Mouse (Mus musculus): ENCODE measurements at regions not wholly inside any gene's neighbourhood (a gene's known extent, or its start where the extent isn't known, plus 50 kb on each side); places are given as distances from the start of the nearest gene placed in this dataset.

DNA sequence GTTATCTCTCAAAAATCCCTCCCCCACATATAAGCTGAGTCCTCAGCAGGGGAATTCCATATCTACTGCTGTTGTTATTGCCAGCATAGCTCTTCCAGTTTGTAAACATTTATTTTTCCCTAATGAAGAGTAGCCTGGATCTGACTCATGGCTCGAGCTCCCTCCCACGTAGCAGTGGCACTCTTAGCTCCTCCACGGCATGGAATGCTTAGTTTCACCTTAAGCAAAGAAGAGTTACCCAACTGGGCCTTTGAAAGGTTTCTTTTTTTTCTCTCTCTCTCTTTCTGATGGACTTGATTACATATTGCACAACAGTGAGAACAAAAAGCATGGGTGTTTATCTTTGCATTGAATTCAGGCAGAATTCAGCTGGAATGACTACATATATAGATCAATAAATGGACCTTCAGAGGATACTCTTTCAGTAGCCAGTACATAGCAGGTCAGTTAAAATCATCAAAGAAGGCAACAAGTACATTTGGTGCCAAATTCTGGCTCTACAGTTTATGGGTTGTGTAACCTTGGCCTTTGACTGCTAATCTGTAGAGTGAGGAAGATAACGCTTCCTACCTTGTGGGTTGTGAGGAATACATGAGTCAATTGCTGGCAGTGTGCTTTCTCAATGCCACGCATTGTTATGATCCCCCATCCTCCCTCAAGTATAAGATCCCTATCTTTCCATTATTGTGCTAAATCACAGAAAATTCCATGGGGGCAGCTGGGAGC lies 126.2 kb upstream of the Acsl4 start:
- DNase-seq = no peak
- TF ChIP-seq CTCF (IDR thresholded peaks at IDR 0.05) = no peak
- H3K27ac ChIP-seq = no peak overlapping the region
- no peak overlapping the region for H3K4me3 ChIP-seq
- intact Hi-C loops (cut with DNase I) = no loop called here

DNA sequence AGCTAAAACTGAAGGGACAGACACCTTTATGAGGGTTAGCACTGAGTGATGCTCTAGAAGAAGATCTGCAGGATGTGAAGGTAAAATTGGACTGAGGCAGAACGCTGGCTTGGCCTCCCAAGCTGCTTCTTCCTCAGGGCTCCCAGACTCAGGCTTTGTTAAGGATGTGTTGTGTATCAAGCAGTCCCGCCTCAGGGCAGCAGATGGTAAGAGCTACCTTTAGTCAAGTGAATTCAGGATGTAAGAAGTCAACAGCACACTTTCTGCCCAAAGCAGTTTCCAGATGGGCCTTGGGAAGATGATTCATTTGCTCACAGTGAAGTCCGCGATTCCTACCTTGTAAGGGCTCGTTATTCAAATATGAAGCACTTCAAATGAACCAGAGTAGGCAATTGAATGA lies 126.9 kb upstream of the Acsl4 start:
- DNase-seq = no peak
- no peak for TF ChIP-seq CTCF (IDR thresholded peaks at IDR 0.05)
- Histone ChIP-seq H3K27ac (no peak overlapping the region), H3K4me3 (no peak overlapping the region)
- intact Hi-C loops (cut with DNase I) = no loop called here

DNA sequence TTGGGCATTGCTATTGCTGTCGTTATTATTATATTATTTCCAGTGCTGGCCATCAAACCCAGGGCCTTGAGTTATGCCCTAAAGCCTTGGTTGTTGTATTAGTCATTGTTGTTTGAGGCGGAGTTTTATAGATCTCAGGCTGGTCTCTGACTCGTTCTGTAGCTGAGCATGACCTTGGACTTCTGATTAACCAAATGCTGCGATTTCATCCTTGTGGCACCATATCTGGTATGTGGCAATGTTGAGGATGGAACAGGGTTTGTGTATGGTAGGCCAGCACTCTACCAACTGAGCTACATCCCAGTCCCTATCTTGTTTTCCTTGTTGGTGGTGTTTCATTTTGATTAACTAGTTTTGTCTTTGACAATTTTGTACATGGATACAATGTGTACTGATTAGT lies 130.7 kb upstream of the Acsl4 start:
- Histone ChIP-seq H3K27ac (no peak overlapping the region), H3K4me3 (no peak overlapping the region)
- DNase-seq = no peak
- intact Hi-C loops (cut with DNase I) = no loop called here
- no peak for TF ChIP-seq CTCF (IDR thresholded peaks at IDR 0.05)

DNA sequence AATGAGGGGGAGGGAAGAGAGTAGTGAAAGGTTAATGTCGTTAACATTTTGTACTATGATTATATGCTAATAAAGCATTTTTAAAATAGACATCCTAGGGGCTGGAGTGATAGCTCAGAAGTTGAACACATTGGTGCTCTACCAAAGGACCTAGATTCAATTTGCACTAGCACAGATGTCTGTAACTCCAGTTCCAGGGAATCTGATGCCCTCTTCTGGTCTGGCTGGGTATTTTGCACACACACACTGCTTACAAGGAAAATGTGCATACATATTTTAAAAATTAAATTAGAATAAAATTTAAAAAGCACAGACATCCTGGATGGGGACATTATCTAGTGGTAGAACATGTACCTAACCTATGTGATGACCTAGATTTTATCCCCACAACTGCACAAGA lies 136.6 kb upstream of the Acsl4 start:
- DNase-seq = peak; percentile 36
- intact Hi-C loops (cut with DNase I) = loop anchor here (5.0 kb wide), 1 partner anchor 155 kb away; no protein-coding TSS in a partner anchor
- Histone ChIP-seq H3K4me3 (no peak overlapping the region), H3K27ac (no peak overlapping the region)
- peak; percentile 62 for TF ChIP-seq CTCF (IDR thresholded peaks at IDR 0.05)

DNA sequence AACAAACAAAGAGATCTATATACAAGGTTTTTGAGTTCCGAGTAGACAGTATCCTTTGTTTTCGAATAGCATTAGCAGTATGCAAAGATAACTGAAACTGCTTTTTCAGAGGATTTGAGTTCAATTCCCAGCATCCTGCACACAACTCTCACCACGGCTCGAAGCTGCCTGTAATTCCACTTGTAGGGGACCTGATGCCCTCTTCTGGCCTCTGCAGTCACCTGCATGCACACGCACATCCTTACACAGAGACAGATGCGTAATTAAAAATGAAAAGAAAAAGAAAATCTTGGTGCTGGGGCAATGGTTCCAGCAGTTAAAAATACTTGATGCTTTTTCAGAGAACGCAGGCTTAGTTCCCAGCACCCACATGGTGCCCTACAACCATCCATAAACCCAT lies 139.6 kb upstream of the Acsl4 start:
- DNase-seq = no peak
- intact Hi-C loops (cut with DNase I) = loop anchor here (5.0 kb wide), 1 partner anchor 158 kb away; no protein-coding TSS in a partner anchor
- no peak overlapping the region for H3K4me3 ChIP-seq

DNA sequence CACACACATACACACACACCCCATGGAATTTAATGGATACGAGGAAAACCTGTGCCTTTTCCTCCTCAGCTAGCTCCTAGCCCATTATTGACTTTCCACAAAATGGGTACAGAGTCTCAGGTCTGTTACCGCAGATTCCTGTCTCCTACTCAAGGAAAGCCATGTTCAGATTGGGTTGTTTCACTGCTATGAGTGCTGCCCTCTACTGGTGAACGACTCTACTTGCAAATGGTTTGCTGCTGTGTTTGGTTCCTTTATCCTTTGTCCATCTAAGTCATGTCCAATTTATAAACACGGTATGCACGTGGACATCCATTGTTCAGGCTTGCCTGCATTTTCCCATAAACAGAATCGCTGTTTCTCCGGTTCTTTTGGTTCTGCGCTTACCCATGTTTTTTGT lies 144.4 kb upstream of the Acsl4 start:
- intact Hi-C loops (cut with DNase I) = loop anchor here (5.0 kb wide), 1 partner anchor 207 kb away; no protein-coding TSS in a partner anchor
- Histone ChIP-seq H3K4me3 (no peak overlapping the region), H3K27ac (no peak overlapping the region)
- TF ChIP-seq CTCF (IDR thresholded peaks at IDR 0.05) = peak; percentile 78
- DNase-seq = no peak

More for the DNA sequence above, 139.6 kb upstream of the Acsl4 start:
- H3K27ac ChIP-seq = no peak overlapping the region
- TF ChIP-seq CTCF (IDR thresholded peaks at IDR 0.05) = peak; percentile 41; the same call in 1 of the 2 replicates

DNA sequence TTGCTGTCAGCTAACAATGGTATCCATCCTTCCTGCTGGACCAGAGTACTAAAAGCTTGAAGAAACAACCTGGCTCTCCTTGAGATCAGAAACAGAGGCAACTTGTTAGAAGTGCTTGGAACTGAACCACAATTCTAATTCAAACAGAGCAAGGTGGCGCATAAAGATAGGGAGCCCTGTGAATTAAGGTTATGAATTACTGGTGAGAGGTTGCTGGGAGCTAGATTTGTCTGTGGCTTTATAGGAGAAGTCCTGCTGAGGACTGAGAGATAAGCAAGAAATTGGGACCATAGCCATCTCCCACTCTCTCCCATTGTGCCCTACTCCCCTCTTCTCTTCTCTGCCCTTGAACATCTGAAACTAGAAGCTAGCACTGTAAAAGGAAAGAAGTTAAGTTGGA lies 145.2 kb upstream of the Acsl4 start:
- TF ChIP-seq CTCF (IDR thresholded peaks at IDR 0.05) = no peak
- Histone ChIP-seq H3K4me3 (no peak overlapping the region), H3K27ac (no peak overlapping the region)
- intact Hi-C loops (cut with DNase I) = loop anchor here (5.0 kb wide), 1 partner anchor 208 kb away; no protein-coding TSS in a partner anchor
- no peak for DNase-seq

DNA sequence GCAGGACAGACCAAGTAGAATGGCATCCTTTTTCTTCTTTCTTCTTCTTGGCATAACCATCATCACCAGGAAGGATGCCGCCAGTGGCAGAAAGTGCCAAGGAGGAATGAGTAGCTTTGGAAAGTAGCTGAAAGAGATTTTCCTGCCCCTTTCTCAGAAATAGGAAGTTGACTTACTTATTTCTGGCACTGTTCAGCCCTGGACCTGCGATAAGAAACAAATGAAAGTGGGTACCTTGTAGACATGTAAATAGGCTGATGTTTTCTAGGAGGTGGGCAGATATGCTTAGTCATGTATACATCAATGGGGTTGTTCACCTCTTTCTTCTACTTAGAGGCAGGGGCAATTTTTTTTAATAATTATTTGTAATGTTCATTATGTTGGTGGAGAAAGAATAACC lies 145.3 kb upstream of the Tmem164 start:
- no peak for TF ChIP-seq CTCF (IDR thresholded peaks at IDR 0.05)
- H3K27ac ChIP-seq = no peak overlapping the region
- DNase-seq = no peak
- intact Hi-C loops (cut with DNase I) = loop anchor here (5.0 kb wide), 1 partner anchor 209 kb away; no protein-coding TSS in a partner anchor
- H3K4me3 ChIP-seq = no peak overlapping the region

DNA sequence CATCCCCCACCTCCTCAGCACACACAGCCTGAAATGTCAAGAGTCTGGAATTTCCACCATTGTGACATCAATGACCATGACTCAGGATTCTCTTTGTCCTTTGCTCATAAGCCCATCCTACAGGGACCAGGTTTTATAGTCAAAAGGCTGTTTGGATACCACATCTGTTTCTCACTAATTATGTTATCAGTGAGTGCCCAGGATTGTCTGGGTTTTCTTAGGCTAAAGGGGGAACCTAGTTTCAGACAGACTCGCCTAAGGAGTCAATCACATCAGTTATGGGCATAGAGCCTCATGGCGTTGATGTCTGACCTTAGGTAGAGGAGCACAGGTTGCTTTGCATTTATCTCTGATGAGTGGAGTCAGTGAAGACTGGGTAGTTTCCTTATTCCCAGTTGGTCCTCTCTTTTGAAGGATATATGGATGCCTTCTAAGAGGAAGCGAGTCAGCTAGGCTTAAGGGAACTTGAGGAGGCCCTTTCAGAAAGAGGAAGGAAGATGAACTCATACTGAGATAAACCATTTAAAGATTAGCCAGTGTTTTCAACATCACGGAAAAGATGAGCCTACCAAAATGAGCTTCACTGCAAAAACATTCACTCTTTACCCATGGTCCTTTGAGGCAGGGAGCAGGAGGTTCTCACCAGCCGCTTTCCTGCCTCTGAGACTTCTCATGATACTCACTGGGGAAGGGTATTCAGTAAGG lies 143.8 kb upstream of the Tmem164 start:
- DNase-seq = no peak
- TF ChIP-seq CTCF (IDR thresholded peaks at IDR 0.05) = no peak
- Histone ChIP-seq H3K4me3 (no peak overlapping the region), H3K27ac (no peak overlapping the region)
- intact Hi-C loops (cut with DNase I) = loop anchor here (5.0 kb wide), 1 partner anchor 210 kb away; no protein-coding TSS in a partner anchor

DNA sequence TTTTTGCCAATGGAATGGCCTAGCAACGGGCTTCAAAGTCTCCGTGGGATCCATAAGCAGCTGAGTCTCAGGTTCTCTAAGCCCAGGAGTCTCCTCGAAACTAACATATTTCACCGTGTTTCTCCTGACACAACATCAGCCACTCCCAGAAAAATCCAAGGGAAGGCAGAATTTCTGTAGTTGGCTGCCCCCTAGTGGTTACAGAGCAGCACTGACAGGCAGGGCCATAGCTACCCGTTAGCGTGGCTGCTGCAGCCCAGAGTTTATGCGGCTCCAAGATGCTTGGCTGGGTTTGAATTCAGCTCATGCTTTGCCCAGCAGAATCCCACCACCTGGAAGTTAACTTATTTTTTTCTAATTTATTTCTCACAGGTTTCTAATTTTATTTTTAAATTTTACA lies 140.9 kb upstream of the Tmem164 start:
- intact Hi-C loops (cut with DNase I) = no loop called here
- Histone ChIP-seq H3K27ac (no peak overlapping the region), H3K4me3 (peak overlapping the region; percentile 39)
- peak; percentile 38 for DNase-seq
- TF ChIP-seq CTCF (IDR thresholded peaks at IDR 0.05) = peak; percentile 92; the same call in 1 of the 2 replicates

DNA sequence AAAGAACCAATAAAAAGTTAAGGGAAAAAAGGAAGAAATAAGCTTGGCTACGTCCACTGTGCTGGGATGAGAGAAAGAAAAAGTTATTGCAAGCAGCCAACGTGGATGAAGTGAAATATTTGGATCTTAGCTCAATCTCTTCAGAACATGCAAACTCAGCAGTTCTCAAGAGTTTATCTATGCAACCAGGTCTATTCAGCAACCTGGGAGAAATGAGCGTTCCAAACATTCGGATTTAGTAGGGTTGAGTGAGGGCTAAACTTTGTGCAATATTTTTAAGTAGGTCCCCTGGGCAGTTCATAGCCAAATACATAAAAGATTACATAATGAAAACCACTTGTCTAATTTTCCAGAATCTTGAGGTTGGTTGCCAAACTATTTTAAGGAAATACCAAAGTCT lies 129.0 kb upstream of the Tmem164 start:
- H3K27ac ChIP-seq = no peak overlapping the region
- no peak for TF ChIP-seq CTCF (IDR thresholded peaks at IDR 0.05)
- intact Hi-C loops (cut with DNase I) = loop anchor here (10.0 kb wide), 1 partner anchor 503 kb away; no protein-coding TSS in a partner anchor
- no peak overlapping the region for H3K4me3 ChIP-seq
- no peak for DNase-seq

DNA sequence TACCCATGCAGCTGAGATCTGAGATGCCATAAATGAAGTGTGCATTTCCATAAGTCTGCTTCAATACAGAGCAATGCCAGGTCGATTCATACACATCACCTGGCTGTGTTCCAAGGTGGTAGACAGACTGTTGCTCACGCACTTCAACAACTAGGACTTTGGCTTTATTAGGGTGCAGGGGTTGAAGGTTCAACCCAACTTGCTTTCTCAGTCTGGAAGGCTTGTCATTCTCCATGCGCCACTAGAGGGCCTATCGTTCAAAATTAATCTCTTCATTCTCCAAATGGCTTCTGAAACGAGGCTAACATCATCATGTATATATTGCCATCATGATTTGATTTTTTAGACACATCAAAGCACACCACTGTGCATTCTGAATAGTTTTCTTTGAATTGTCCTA lies 127.0 kb upstream of the Tmem164 start:
- DNase-seq = no peak
- intact Hi-C loops (cut with DNase I) = loop anchor here (1.0 to 10.0 kb wide), 2 partner anchors 254 to 501 kb away; no protein-coding TSS in a partner anchor
- Histone ChIP-seq H3K27ac (no peak overlapping the region), H3K4me3 (no peak overlapping the region)
- TF ChIP-seq CTCF (IDR thresholded peaks at IDR 0.05) = peak; percentile 64

DNA sequence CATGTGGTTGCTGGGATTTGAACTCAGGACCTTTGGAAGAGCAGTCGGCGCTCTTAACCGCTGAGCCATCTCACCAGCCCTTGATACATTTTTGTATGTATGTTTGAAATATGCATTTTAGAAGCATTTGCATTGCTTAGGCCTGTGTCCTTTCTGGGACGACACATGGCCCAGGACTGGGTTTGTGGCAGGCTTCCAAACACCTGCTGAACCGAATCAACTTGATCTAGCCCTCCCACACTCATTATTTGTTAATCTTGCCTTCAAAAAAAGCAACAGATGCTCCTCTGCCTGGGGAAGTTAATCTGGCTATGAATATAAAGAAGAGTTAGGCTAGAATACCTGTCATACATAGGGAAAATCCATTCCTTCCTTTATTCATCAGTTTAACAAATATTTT lies 123.7 kb upstream of the Tmem164 start:
- Histone ChIP-seq H3K27ac (no peak overlapping the region), H3K4me3 (no peak overlapping the region)
- no peak for TF ChIP-seq CTCF (IDR thresholded peaks at IDR 0.05)
- DNase-seq = no peak
- intact Hi-C loops (cut with DNase I) = loop anchor here (10.0 kb wide), 1 partner anchor 497 kb away; no protein-coding TSS in a partner anchor

All from gastrocnemius, adult 2 months (tissue).